Mouse (Mus musculus) G1E (cell line): ENCODE data around the gene Plxna1.

Experiments used
- CTCF ChIP-seq: IDR thresholded peaks from 2 replicates; pipeline ENCODE4 v1.5.1; 2012; ENCODE audit warnings: low read depth, low read length, inconsistent platforms, mixed read lengths
- GATA1 ChIP-seq: IDR thresholded peaks from 2 replicates; pipeline ENCODE4 v1.6.1; 2012; ENCODE audit warnings: borderline replicate concordance, low read length, inconsistent platforms, mixed read lengths
- GATA2 ChIP-seq: IDR thresholded peaks from 2 replicates; pipeline ENCODE4 v1.6.1; 2012; ENCODE audit warnings: low read depth, low read length, inconsistent platforms, borderline replicate concordance

DNA sequence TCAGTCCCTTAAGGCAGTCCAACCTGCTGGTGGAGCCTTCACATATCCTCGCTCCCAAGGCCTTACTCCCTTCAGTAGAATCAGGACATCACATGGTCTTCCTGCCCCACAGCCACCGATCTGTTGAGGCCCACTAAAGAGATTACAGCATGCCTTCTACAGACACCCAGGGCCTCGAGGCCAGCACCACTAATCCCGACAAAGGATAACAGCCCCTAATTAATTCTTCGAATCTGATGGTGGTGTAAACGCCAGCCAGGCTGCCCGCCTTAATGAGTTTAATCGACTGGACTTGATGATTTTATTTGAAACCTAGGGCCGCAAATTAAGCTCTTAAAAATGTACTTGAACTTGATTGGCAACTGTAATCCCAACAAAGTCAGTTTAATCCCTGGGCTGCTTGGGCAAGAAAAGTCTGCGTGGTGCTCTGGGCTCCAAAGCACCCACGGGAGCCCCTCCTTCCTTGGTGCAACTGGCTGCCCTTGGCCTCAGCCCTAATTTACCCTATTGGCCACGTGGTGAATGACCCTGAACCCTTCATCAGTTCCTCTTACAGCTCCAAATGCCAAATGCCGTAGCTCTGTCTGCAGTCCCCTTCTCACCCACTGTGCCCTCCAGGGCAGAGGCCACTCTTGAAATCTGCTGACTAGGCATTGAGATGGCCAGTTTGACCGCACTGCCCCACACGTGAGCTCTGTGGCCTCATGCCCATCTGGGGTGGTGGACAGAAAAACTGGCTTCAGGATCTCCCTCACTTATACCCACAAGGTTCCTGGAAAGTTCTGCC is 65.3 kb downstream of the Plxna1 start:
- TF ChIP-seq CTCF: no peak
- no peak for TF ChIP-seq GATA1
- TF ChIP-seq GATA2: no peak
